Mouse (Mus musculus) midbrain, embryonic 15.5 days (tissue): ENCODE results near the gene Cdon. TPM values are rescaled to one million over a fixed set of nuclear protein-coding genes. Genes with fewer than 3 reads are reported as not detected.
"Not testable (repeated sequence)": the region's sequence is repeated elsewhere in the genome, so short reads cannot be mapped to it uniquely, and the experiment has no call there.

Source experiments
- ATAC-seq: fragments of 200-750 bp; cut with Nextera tagmentation; replicated peaks from 2 replicates; pipeline ENCODE4 v1.8.0; 2017; ENCODE audit warnings: moderate TSS enrichment
- H3K27ac ChIP-seq: fragments of 300-500 bp; sonication (generic); 2 replicates; pipeline ENCODE4 v1.5.1; 2015; ENCODE audit warnings: mild to moderate bottlenecking, inconsistent platforms
- H3K27me3 ChIP-seq: fragments of 300-500 bp; sonication (generic); replicated peaks from 2 replicates; pipeline ENCODE4 v1.6.1; 2015; ENCODE audit warnings: inconsistent platforms
- H3K36me3 ChIP-seq: fragments of 300-500 bp; sonication (generic); replicated peaks from 2 replicates; pipeline ENCODE4 v1.6.1; 2015; ENCODE audit warnings: inconsistent platforms
- H3K4me1 ChIP-seq: fragments of 300-500 bp; sonication (generic); 2 replicates; pipeline ENCODE4 v1.6.1; 2015; ENCODE audit warnings: inconsistent platforms
- H3K4me2 ChIP-seq: fragments of 300-500 bp; sonication (generic); 2 replicates; pipeline ENCODE4 v1.6.1; 2015; ENCODE audit warnings: inconsistent platforms, mild to moderate bottlenecking, moderate library complexity
- H3K4me3 ChIP-seq: fragments of 300-500 bp; sonication (generic); 2 replicates; pipeline ENCODE4 v1.5.1; 2015; ENCODE audit warnings: mild to moderate bottlenecking, inconsistent platforms
- H3K9ac ChIP-seq: fragments of 300-500 bp; sonication (generic); 2 replicates; pipeline ENCODE4 v1.6.1; 2015; ENCODE audit warnings: mild to moderate bottlenecking, inconsistent platforms
- H3K9me3 ChIP-seq: fragments of 300-500 bp; sonication (generic); 2 replicates; pipeline ENCODE4 v1.6.1; 2016; ENCODE audit warnings: inconsistent platforms
- WGBS: fragments of 180-500 bp; shearing (Covaris S2); methylation state at CpG from one replicate; pipeline ENCODE4 v1.1.7; 2015; ENCODE audit warnings: mixed read lengths; 5-methylcytosine and 5-hydroxymethylcytosine counted together
- polyA plus RNA-seq: library from polyadenylated mRNA; unstranded; fragments of >200 nt; fragmentation: Nextera tagmentation; extraction: Ambion mirVana; gene quantifications from 2 replicates; pipeline ENCODE4 v1.2.1, GENCODE M21; 2015

Gene Cdon
- polyA plus RNA-seq, 1 experiment from 2014 or later, result 4.0 TPM

DNA sequence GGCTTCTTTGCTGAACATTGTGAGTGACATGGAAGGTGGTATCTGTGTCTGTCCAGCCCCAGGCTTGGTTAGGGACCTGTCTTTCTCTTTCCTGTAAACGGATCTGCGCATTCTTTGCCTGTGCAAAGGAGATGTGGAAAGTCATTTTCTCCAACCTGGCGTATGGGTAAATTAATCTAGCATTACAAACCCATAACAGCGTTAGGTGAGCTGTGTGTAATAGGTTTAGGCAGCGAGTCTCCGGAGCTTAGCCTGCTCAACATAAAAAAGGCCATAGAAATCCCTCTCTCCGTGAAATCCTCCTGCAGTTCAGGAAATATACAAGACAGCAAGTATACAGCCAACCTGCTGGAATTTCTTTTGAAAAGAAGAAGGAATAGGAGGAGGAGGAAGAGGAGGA, 9.0 kb upstream of the Cdon start:
- 0 out of 2 replicates have a peak overlapping the region, but pooled peaks have one; percentile 47 for H3K27ac ChIP-seq
- H3K27me3 ChIP-seq, result peaks cover 3% of the 10 kb centered on the region
- H3K4me3 ChIP-seq, result no peak overlapping the region
- no peaks in the 10 kb centered on the region for H3K36me3 ChIP-seq
- no peak overlapping the region for H3K4me2 ChIP-seq
- H3K9me3 ChIP-seq, result no peaks in the 10 kb centered on the region
- WGBS, result 18% methylated on average over 7 of the region's 7 CpGs
- H3K4me1 ChIP-seq, result peaks cover 11% of the 10 kb centered on the region
- peak; percentile 37; the same call in 1 of the 2 replicates for ATAC-seq
- H3K9ac ChIP-seq, result no peak overlapping the region

DNA sequence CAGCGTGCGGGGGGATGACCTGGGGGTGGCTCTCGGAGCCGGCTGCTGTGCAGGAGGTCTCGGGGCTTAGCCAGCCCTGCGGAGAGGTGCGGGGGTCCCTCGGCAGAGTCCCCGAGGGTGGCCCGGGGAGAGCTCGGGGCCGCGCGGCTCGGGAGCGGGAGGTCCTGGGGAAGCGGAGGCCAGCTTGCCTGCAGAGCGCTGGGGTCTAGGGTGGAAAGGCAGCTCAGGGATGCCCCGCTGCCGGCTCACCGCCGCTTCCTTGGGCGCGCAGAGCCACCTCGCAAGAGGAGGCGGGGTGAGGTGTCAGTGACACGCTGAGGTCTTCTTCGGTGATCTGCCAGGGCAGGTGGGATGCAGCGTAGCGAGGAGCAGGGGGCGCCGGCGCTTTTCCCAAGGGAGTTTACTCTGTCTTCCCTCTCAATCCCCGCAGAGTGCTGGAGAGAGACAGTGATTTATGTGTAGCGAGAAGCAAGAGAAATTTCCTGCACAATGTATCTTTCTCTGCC, 855 bp downstream of the Cdon start:
- Histone ChIP-seq H3K4me1 (peaks cover 30% of the 10 kb centered on the region), H3K9ac (peak overlapping the region; percentile 99), H3K27me3 (peaks cover 14% of the 10 kb centered on the region; the same call in 1 of the 2 replicates), H3K4me3 (peak overlapping the region; percentile 99), H3K36me3 (no peaks in the 10 kb centered on the region), H3K4me2 (peak overlapping the region; percentile 65), H3K27ac (peak overlapping the region; percentile 98), H3K9me3 (no peaks in the 10 kb centered on the region)
- WGBS, result 0% methylated on average over 35 of the region's 35 CpGs
- peak; percentile 84 for ATAC-seq

GRCm38 (mm10) chr9:35422405-35422941, 1.5 kb downstream of the Cdon start:
- Histone ChIP-seq H3K27ac (peak overlapping the region; percentile 98), H3K27me3 (peaks cover 14% of the 10 kb centered on the region; the same call in 1 of the 2 replicates), H3K9ac (peak overlapping the region; percentile 99), H3K4me2 (peak overlapping the region; percentile 65), H3K9me3 (no peaks in the 10 kb centered on the region), H3K4me3 (peak overlapping the region; percentile 99), H3K4me1 (peaks cover 30% of the 10 kb centered on the region), H3K36me3 (no peaks in the 10 kb centered on the region)
- 3% methylated on average over 4 of the region's 4 CpGs for WGBS
- ATAC-seq, result no peak

GRCm38 (mm10) chr9:35423265-35423664, 2.3 kb downstream of the Cdon start:
- peaks cover 30% of the 10 kb centered on the region for H3K4me1 ChIP-seq
- H3K27ac ChIP-seq, result no peak overlapping the region
- ATAC-seq, result no peak
- no peaks in the 10 kb centered on the region for H3K36me3 ChIP-seq
- peak overlapping the region; percentile 99 for H3K4me3 ChIP-seq
- H3K27me3 ChIP-seq, result peaks cover 11% of the 10 kb centered on the region; the same call in 1 of the 2 replicates
- peak overlapping the region; percentile 65 for H3K4me2 ChIP-seq
- peak overlapping the region; percentile 4; the same call in 1 of the 2 replicates for H3K9ac ChIP-seq
- WGBS, result 9% methylated on average over 4 of the region's 4 CpGs
- no peaks in the 10 kb centered on the region for H3K9me3 ChIP-seq

GRCm38 (mm10) chr9:35424671-35425070, 3.7 kb downstream of the Cdon start:
- 5% methylated on average over 8 of the region's 8 CpGs for WGBS
- Histone ChIP-seq H3K36me3 (no peaks in the 10 kb centered on the region), H3K9ac (peak overlapping the region; percentile 43), H3K4me2 (peak overlapping the region; percentile 54), H3K9me3 (no peaks in the 10 kb centered on the region), H3K27me3 (no peaks in the 10 kb centered on the region), H3K4me3 (peak overlapping the region; percentile 30), H3K27ac (peak overlapping the region; percentile 56), H3K4me1 (peaks cover 30% of the 10 kb centered on the region)
- ATAC-seq, result peak; percentile 26

DNA sequence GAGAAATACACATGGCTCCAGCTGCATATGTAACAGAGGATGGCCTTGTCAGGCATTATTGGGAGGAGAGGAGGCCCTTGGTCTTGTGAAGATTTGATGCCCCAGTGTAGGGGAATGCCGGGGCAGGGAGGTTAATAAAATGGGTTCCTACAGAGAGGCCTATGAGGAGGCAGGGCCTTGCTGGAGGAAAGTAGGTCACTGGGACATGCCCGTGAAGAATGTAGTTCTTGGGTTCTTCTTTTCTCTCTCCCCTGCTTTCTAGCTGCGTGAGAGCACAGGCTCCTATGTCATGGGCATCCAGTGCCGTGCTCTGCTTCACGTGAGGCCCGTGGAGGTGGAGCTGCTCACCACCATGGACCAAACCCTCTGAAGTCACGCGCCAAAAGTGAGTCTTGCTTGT, 9.5 kb downstream of the Cdon start:
- no peak overlapping the region for H3K9ac ChIP-seq
- no peak overlapping the region for H3K4me3 ChIP-seq
- peaks cover 18% of the 10 kb centered on the region for H3K4me1 ChIP-seq
- WGBS, result 74% methylated on average over 8 of the region's 8 CpGs
- H3K4me2 ChIP-seq, result no peak overlapping the region
- ATAC-seq, result no peak
- H3K9me3 ChIP-seq, result no peaks in the 10 kb centered on the region
- no peaks in the 10 kb centered on the region for H3K36me3 ChIP-seq
- no peak overlapping the region for H3K27ac ChIP-seq
- H3K27me3 ChIP-seq, result no peaks in the 10 kb centered on the region

- H3K4me1 ChIP-seq, result peaks cover 18% of the 10 kb centered on the region
- no peak overlapping the region for H3K9ac ChIP-seq
- no peaks in the 10 kb centered on the region for H3K27me3 ChIP-seq
- no peaks in the 10 kb centered on the region for H3K36me3 ChIP-seq
- H3K9me3 ChIP-seq, result no peaks in the 10 kb centered on the region
- 76% methylated on average over 6 of the region's 6 CpGs for WGBS
- no peak for ATAC-seq
- H3K27ac ChIP-seq, result no peak overlapping the region
- H3K4me2 ChIP-seq, result no peak overlapping the region
- no peak overlapping the region for H3K4me3 ChIP-seq
These were observed 10.5 kb downstream of the Cdon start for GRCm38 (mm10) chr9:35431396-35431795.

DNA sequence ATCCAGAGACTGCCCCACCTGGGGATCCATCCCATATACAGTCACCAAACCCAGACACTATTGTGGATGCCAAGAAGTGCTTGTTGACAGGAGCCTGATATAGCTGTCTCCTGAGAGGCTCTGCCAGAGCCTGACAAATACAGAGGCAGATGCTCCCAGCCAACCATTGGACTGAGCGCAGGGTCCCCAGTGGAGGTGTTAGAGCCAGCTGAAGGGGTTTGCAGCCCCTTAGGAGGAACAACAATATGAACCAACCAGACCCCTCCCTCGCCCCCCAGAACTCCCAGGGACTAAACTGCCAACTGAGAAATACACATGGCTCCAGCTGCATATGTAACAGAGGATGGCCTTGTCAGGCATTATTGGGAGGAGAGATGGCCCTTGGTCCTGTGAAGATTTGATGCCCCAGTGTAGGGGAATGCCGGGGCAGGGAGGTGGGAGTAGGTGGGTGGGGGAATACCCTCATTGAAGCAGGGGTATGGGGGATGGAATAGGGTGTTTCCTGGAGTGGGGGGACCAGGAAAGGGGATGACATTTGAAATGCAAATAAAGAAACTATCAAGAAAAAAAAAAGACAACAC, 11.9 kb downstream of the Cdon start:
- H3K27ac ChIP-seq, H3K9ac ChIP-seq, H3K4me2 ChIP-seq, H3K9me3 ChIP-seq, H3K36me3 ChIP-seq, H3K27me3 ChIP-seq, ATAC-seq, H3K4me3 ChIP-seq: not testable (repeated sequence)
- peaks cover 18% of the 10 kb centered on the region for H3K4me1 ChIP-seq
- whole genome bisulfite sequencing, result 37% methylated on average over 3 of the region's 3 CpGs

DNA sequence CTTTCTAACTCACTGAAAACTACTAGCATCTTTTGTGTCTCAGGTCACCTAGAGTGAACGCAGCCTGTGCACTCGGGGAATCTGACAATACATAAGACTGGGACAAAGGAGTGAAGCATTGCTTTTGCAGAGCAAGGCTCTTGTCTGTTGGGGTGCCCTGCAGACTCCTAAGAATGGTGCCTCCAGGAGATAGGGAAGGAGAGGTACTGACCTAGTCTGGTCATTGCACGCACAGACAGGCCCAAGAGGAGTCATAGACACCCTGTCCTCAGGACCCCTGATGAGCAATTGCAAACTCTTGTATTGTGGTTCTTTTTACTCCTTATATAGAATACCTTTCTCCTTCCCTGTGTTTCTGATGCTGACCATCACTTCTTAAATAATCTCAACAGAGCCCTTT, 13.4 kb downstream of the Cdon start:
- Histone ChIP-seq H3K4me1 (peaks cover 26% of the 10 kb centered on the region), H3K4me3 (no peak overlapping the region), H3K9ac (no peak overlapping the region), H3K27ac (no peak overlapping the region), H3K9me3 (no peaks in the 10 kb centered on the region), H3K4me2 (no peak overlapping the region), H3K36me3 (no peaks in the 10 kb centered on the region), H3K27me3 (no peaks in the 10 kb centered on the region)
- 29% methylated on average over 3 of the region's 3 CpGs for WGBS
- ATAC-seq, result no peak

- ATAC-seq, result no peak
- no peak overlapping the region for H3K4me2 ChIP-seq
- H3K9me3 ChIP-seq, result no peaks in the 10 kb centered on the region
- peaks cover 26% of the 10 kb centered on the region for H3K4me1 ChIP-seq
- H3K36me3 ChIP-seq, result no peaks in the 10 kb centered on the region
- H3K27me3 ChIP-seq, result no peaks in the 10 kb centered on the region
- no peak overlapping the region for H3K9ac ChIP-seq
- H3K4me3 ChIP-seq, result no peak overlapping the region
- no peak overlapping the region for H3K27ac ChIP-seq
- 40% methylated on average over 9 of the region's 9 CpGs for WGBS
These were observed 14.6 kb downstream of the Cdon start for GRCm38 (mm10) chr9:35435565-35435964.

DNA sequence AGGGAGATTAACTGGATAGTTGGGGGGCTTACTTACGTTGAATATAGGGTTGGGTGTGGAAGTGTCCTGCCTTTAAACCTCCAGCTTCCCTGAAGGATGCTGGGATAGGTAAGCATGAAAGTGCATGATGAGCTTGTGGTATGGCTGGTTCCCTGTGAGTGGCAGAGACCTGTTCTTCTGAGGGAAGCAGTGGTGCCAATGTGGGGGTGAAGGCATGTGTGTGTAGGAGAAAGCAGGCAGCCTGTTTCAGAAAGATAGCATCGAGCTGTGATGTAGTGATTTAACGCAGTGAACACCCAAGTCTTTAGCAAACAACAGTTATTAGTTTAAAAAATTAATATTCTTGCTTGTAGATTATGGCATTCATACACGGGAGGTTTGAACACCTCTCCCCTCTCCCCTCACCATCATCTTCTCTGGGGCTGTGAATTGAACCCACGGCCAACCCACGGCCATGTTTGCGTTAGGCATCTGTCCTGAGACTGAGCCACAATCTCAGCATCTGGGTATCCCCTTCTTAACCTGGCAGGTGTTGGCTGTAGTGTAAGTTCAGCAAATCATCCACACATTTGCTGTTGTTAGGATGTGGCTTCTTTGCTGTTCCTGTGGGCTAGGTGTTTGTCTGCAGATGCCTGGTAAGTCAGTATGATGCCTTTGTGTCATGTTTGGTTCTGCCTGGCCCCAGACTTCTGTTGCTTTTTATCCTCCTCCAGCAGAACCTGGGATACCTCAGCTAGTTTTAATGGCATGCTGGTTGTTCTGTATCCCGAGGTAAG, 17.5 kb downstream of the Cdon start:
- no peaks in the 10 kb centered on the region for H3K9me3 ChIP-seq
- H3K36me3 ChIP-seq, result no peaks in the 10 kb centered on the region
- no peak overlapping the region for H3K4me2 ChIP-seq
- WGBS, result 85% methylated on average over 8 of the region's 8 CpGs
- no peak overlapping the region for H3K27ac ChIP-seq
- H3K27me3 ChIP-seq, result no peaks in the 10 kb centered on the region
- H3K4me3 ChIP-seq, result no peak overlapping the region
- ATAC-seq, result no peak
- peaks cover 27% of the 10 kb centered on the region for H3K4me1 ChIP-seq
- no peak overlapping the region for H3K9ac ChIP-seq

GRCm38 (mm10) chr9:35439062-35439442, 18.1 kb downstream of the Cdon start:
- H3K9me3 ChIP-seq, result no peaks in the 10 kb centered on the region
- H3K4me3 ChIP-seq, result no peak overlapping the region
- H3K9ac ChIP-seq, result no peak overlapping the region
- H3K27me3 ChIP-seq, result no peaks in the 10 kb centered on the region
- no peaks in the 10 kb centered on the region for H3K36me3 ChIP-seq
- no peak overlapping the region for H3K4me2 ChIP-seq
- 83% methylated on average over 6 of the region's 6 CpGs for WGBS
- no peak for ATAC-seq
- peaks cover 24% of the 10 kb centered on the region for H3K4me1 ChIP-seq
- H3K27ac ChIP-seq, result no peak overlapping the region
